Mouse (Mus musculus) liver, embryonic 16.5 days (tissue): ENCODE data around the gene Ugt2b5. TPM values are rescaled to one million over a fixed set of nuclear protein-coding genes. Genes with fewer than 3 reads are reported as not detected.
"Not testable (repeated sequence)": the region's sequence is repeated elsewhere in the genome, so short reads cannot be mapped to it uniquely, and the experiment has no call there.

ENCODE experiments used
- ATAC-seq: fragments of 200-750 bp; cut with Nextera tagmentation; 2 replicates; pipeline ENCODE4 v1.8.0; 2017; ENCODE audit warnings: low read depth, mild to moderate bottlenecking, moderate number of reproducible peaks, moderate library complexity
- H3K27ac ChIP-seq: fragments of 300-500 bp; sonication (generic); 2 replicates; pipeline ENCODE4 v1.5.1; 2014; ENCODE audit warnings: mild to moderate bottlenecking, low read length
- H3K27me3 ChIP-seq: fragments of 300-500 bp; sonication (generic); 2 replicates; pipeline ENCODE4 v1.6.1; 2014; ENCODE audit warnings: low read depth, low read length, mixed read lengths; ENCODE audit not compliant: control insufficient read depth, insufficient read depth
- H3K36me3 ChIP-seq: fragments of 300-500 bp; sonication (generic); 2 replicates; pipeline ENCODE4 v1.6.1; 2014; ENCODE audit warnings: mild to moderate bottlenecking; ENCODE audit not compliant: control insufficient read depth, insufficient read depth
- H3K4me1 ChIP-seq: fragments of 300-500 bp; sonication (generic); 2 replicates; pipeline ENCODE4 v1.6.1; 2014; ENCODE audit warnings: low read depth, low read length, mixed read lengths; ENCODE audit not compliant: control insufficient read depth
- H3K4me2 ChIP-seq: fragments of 300-500 bp; sonication (generic); 2 replicates; pipeline ENCODE4 v1.6.1; 2014; ENCODE audit warnings: low read depth, low read length, mixed read lengths
- H3K4me3 ChIP-seq: fragments of 300-500 bp; sonication (generic); 2 replicates; pipeline ENCODE4 v1.5.1; 2014; ENCODE audit warnings: low read depth, mild to moderate bottlenecking, low read length
- H3K9ac ChIP-seq: fragments of 300-500 bp; sonication (generic); 2 replicates; pipeline ENCODE4 v1.6.1; 2014; ENCODE audit warnings: low read depth, low read length
- H3K9me3 ChIP-seq: fragments of 300-500 bp; sonication (generic); replicated peaks from 2 replicates; pipeline ENCODE4 v1.6.1; 2016; ENCODE audit warnings: low read length; ENCODE audit not compliant: control insufficient read depth
- WGBS: fragments of 180-500 bp; shearing (Covaris S2); extraction: QIAGEN DNeasy Blood & Tissue Kit; methylation state at CpG from one replicate; pipeline ENCODE4 v1.1.7; 2014; ENCODE audit not compliant: insufficient replicate concordance; 5-methylcytosine and 5-hydroxymethylcytosine counted together
- polyA plus RNA-seq: library from polyadenylated mRNA; unstranded; fragments of >200 nt; fragmentation: Nextera tagmentation; extraction: Ambion mirVana; gene quantifications from 2 replicates; pipeline ENCODE4 v1.2.1, GENCODE M21; 2015

The Ugt2b5 gene
- 41.2 and 44.1 TPM in 2 replicates for polyA plus RNA-seq

GRCm38 (mm10) chr5:87140196-87140595 lies at the start of gene Ugt2b5:
Ugt2b5 (minus strand) TSS chr5:87140318.
- H3K4me3 ChIP-seq, ATAC-seq: not testable (repeated sequence)
- 46% methylated on average over 1 of the region's 2 CpGs for WGBS

GRCm38 (mm10) chr5:87175780-87176179 lies 35.7 kb upstream of the Ugt2b5 start:
- H3K4me3 ChIP-seq, H3K36me3 ChIP-seq, ATAC-seq, H3K4me1 ChIP-seq, H3K9ac ChIP-seq, H3K27me3 ChIP-seq, H3K9me3 ChIP-seq, H3K4me2 ChIP-seq, H3K27ac ChIP-seq: not testable (repeated sequence)
- 31% methylated on average over 2 of the region's 2 CpGs for WGBS

More at GRCm38 (mm10) chr5:87140196-87140595, at the start of gene Ugt2b5:
- H3K9me3 ChIP-seq, H3K4me1 ChIP-seq, H3K9ac ChIP-seq, H3K36me3 ChIP-seq, H3K27ac ChIP-seq, H3K4me2 ChIP-seq, H3K27me3 ChIP-seq: not testable (repeated sequence)

- Histone ChIP-seq H3K27ac (no peak overlapping the region), H3K36me3 (no peaks in the 10 kb centered on the region), H3K9me3 (no peaks in the 10 kb centered on the region), H3K9ac (no peak overlapping the region), H3K4me2 (no peak overlapping the region), H3K27me3 (no peaks in the 10 kb centered on the region), H3K4me1 (no peaks in the 10 kb centered on the region), H3K4me3 (no peak overlapping the region)
- no peak for ATAC-seq
- 51% methylated on average over 2 of the region's 2 CpGs for WGBS
Observed at GRCm38 (mm10) chr5:87174671-87175070, 34.6 kb upstream of the Ugt2b5 start.

GRCm38 (mm10) chr5:87147741-87148454 lies 7.8 kb upstream of the Ugt2b5 start:
- H3K9ac ChIP-seq, result no peak overlapping the region

GRCm38 (mm10) chr5:87142865-87143456 lies 2.8 kb upstream of the Ugt2b5 start:
- H3K9me3 ChIP-seq, result no peaks in the 10 kb centered on the region
- no peak overlapping the region for H3K4me2 ChIP-seq
- ATAC-seq, result peak; percentile 55; the same call in 1 of the 2 replicates
- H3K27me3 ChIP-seq, result no peaks in the 10 kb centered on the region
- no peaks in the 10 kb centered on the region for H3K36me3 ChIP-seq
- no peak overlapping the region for H3K4me3 ChIP-seq
- 26% methylated on average over 3 of the region's 3 CpGs for WGBS
- no peak overlapping the region for H3K27ac ChIP-seq
- no peaks in the 10 kb centered on the region for H3K4me1 ChIP-seq
- H3K9ac ChIP-seq, result no peak overlapping the region

More at GRCm38 (mm10) chr5:87147741-87148454, 7.8 kb upstream of the Ugt2b5 start:
- Histone ChIP-seq H3K4me1 (no peaks in the 10 kb centered on the region), H3K4me2 (no peak overlapping the region), H3K36me3 (no peaks in the 10 kb centered on the region), H3K4me3 (no peak overlapping the region), H3K9me3 (no peaks in the 10 kb centered on the region), H3K27me3 (no peaks in the 10 kb centered on the region), H3K27ac (no peak overlapping the region)
- ATAC-seq, result peak; percentile 81
- 53% methylated on average over 8 of the region's 8 CpGs for WGBS

GRCm38 (mm10) chr5:87103697-87104096 lies 36.4 kb downstream of the Ugt2b5 start:
- not testable (repeated sequence) for H3K9me3 ChIP-seq, H3K27ac ChIP-seq, H3K9ac ChIP-seq, H3K27me3 ChIP-seq, H3K36me3 ChIP-seq, H3K4me3 ChIP-seq, H3K4me1 ChIP-seq, H3K4me2 ChIP-seq
- ATAC-seq, result peak; percentile 48; the same call in 1 of the 2 replicates
- WGBS, result 64% methylated on average over 1 of the region's 1 CpGs

GRCm38 (mm10) chr5:87092346-87093027 lies 47.6 kb downstream of the Ugt2b5 start, which contains the start of gene Ugt2b36:
Ugt2b36 (minus strand) TSS chr5:87092555.
- H3K4me2 ChIP-seq, result peak within 1 kb of the TSS; percentile 6; the same call in 1 of the 2 replicates
- H3K9ac ChIP-seq, result no peak within 1 kb of the TSS
- no peaks in the 10 kb centered on the region for H3K4me1 ChIP-seq
- 45% methylated on average over 1 of the region's 1 CpGs for WGBS
- H3K9me3 ChIP-seq, result no peaks in the 10 kb centered on the region
- no peak within 1 kb of the TSS for H3K4me3 ChIP-seq
- H3K27me3 ChIP-seq, result no peaks in the 10 kb centered on the region
- H3K27ac ChIP-seq, result peak within 1 kb of the TSS; percentile 48
- ATAC-seq, result peak; percentile 58
- H3K36me3 ChIP-seq, result no peaks in the 10 kb centered on the region

GRCm38 (mm10) chr5:87091111-87091510 lies 49.0 kb downstream of the Ugt2b5 start:
- no peak for ATAC-seq
- H3K27ac ChIP-seq, result no peak overlapping the region
- H3K4me1 ChIP-seq, result no peaks in the 10 kb centered on the region
- H3K4me2 ChIP-seq, result no peak overlapping the region
- H3K36me3 ChIP-seq, result no peaks in the 10 kb centered on the region
- H3K9ac ChIP-seq, result no peak overlapping the region
- H3K27me3 ChIP-seq, result no peaks in the 10 kb centered on the region
- no peak overlapping the region for H3K4me3 ChIP-seq
- no peaks in the 10 kb centered on the region for H3K9me3 ChIP-seq

- no peaks in the 10 kb centered on the region for H3K4me1 ChIP-seq
- no peak overlapping the region for H3K27ac ChIP-seq
- H3K4me2 ChIP-seq, result no peak overlapping the region
Observed at GRCm38 (mm10) chr5:87089264-87089663, 50.9 kb downstream of the Ugt2b5 start.

More at GRCm38 (mm10) chr5:87089264-87089663, 50.9 kb downstream of the Ugt2b5 start:
- no peaks in the 10 kb centered on the region for H3K36me3 ChIP-seq
- H3K4me3 ChIP-seq, result no peak overlapping the region
- H3K27me3 ChIP-seq, result no peaks in the 10 kb centered on the region
- no peak overlapping the region for H3K9ac ChIP-seq
- no peak for ATAC-seq
- H3K9me3 ChIP-seq, result no peaks in the 10 kb centered on the region
